Mouse (Mus musculus): ENCODE results near the gene Lrp1.
A peak's percentile ranks its signal among the peaks of the same experiment; 100 is the strongest.

Lrp1 gene

GRCm38 (mm10) chr10:127645791-127646190 is 24.8 kb upstream of the Lrp1 start:
- DNase-seq = no peak

DNA sequence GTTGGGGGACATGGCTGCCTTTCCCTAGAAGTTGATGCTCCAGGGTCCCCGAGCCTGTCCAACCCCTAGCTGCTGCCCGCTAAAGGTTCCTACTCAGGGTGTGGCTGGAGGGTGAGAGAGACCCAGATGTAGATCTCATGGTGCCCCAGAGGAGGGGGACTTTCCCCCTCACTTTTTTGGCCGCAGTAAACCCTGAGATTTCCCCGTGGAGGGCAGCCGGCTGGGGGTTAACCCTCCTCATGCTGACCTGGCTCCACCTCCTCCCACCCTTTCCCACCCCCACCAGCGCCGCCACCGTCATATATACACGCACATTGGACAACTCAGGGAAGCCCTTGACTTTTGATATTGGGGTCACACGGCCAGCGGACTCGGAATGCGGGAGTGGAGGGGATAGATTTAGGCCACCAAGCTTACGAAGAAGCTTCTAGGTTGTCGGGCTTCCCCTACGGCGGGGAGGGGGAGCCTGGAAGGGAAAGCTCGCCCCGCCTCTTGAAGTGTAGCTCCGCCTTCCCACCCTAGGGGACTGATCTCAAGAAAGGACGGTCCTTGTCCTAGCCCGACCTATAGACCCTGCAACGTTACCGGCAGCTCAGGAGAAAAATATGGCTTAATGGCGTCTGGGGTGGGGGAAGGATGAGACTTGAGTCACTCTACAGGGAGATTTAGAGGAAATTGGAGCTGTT is 22.7 kb upstream of the Lrp1 start:
- peak; percentile 84 for DNase-seq

DNA sequence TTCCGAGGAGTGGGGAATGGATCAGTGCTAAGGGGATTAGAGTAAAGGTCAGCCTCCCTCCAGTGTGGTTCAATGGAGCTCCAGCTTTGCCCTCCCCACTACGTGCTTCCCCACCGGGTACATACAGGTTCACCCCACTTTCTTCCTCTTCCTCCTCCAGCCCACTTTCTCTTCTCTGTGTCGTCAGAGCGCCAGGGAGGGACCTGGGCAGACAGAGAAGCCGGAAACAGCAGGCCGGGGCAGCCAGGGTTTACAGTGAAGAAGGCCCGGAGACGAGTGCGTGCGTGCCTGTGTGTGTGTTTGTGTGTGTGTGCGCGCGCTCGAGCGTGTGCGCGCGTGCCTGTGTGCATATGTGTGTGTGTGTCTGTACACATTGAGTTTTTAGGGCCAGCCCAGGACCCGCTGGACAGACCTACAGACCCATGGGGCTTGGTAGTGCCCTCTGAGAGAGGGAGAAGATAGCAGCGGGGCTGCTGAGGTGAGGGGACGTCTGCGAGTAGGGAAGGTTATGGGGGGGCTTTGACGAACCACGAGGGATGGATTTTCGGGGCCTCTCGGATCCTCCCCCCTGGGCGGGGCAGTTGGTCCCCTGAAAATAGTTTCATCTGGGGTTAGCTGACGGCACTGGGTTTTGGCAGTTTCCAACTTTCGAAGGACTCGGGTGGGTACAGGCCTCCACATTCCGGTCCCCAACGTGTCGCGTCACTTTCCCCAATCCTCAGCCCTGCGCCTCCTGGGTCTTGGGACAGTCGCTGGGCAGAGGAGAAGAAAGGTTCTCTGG is 22.0 kb upstream of the Lrp1 start, which contains the start of gene Stat6:
TSS of gene Stat6 (plus strand) at position 215 of the 781 bp plus-strand sequence.
- DNase-seq = peak; percentile 87

GRCm38 (mm10) chr10:127641861-127642771 is 21.2 kb upstream of the Lrp1 start:
- DNase-seq = peak; percentile 91

DNA sequence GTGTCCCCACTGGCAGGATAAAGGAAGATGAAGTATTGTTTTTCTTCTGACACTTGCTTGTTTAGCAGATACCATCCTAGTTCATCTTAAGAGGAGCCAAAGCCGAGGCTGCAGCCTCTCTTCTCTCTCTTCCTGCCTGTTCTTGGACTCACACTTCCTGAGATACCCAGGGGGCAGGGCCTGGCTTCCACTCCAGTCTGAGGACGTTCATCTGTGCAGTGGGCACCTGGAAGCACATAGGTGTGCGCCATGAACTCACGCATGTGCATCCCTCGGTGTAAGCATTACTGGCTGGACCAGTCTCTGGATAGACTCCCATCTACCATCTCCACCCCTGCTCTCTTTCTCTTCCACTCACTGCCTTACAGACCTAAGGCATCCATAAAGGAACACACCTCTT is 19.5 kb upstream of the Lrp1 start:
- DNase-seq = no peak

GRCm38 (mm10) chr10:127632668-127633271 is 11.8 kb upstream of the Lrp1 start:
- DNase-seq = no peak

DNA sequence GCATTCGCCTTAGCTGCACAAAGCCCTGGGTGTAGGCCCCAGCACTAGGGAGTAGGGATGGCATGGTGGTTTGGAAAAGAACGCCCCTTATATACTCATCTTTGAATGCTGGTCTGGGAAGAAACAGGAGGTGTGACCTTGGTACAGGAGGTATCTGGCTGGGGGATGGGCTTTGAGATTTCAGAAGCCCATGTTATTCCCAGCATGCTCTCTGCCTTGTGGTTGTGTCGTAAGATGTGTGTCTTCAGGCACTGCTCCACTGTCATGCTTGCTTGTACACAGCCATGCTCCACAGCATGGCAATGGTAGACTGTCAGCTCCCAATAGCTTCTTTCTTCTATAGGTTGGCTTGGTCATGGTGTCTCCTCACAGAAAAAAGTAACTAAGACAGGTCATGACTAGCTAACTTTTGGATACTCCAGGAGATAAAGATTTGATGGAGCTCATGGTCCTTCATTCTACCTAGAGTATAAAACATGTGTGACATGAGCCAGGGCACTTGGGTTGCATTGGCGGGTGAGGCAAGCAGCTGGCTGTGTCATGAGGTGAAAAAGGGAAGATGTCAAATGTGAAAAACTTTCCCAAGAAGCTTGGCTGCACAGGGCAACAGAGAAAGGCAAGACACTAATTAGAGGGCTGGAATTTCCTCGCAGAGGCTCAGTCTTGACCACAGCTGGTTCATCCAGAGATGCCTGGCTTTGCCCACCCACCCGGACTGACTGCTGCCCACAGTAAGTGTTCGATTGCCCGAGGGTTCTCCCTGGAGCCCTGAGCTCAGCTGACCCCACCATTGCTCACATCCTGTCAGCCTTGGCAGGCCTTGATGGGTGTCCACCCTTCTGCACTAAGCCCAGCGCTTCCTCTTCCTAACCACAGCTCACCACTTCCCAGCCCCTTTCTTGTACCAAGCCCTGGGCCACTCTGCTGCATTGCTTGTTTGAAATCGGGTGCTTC is 10.6 kb upstream of the Lrp1 start:
- no peak for DNase-seq

- peak; percentile 47 for DNase-seq
Measured at GRCm38 (mm10) chr10:127626433-127626832, 5.5 kb upstream of the Lrp1 start.

GRCm38 (mm10) chr10:127623439-127624216 is 2.7 kb upstream of the Lrp1 start:
- DNase-seq = no peak

DNA sequence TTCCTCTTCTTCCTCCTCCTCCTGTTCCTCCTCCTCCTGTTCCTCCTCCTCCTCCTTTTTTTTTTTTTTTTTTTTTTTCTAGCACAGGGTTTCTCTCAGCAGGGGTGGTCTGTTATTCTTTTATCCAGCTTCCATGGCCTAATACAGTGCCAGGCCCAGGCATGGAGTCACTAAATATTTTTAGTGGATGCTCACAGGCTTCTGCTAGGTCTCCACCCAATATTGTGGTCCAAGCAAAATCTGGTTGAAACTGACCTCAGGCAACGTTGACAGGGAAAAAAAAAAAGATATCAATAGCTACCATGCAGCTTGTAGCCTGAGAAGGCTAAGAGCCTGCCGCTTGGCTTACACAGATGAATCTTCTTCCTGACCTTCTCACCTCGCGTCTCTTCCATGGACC is 1.7 kb upstream of the Lrp1 start:
- no peak for DNase-seq

DNA sequence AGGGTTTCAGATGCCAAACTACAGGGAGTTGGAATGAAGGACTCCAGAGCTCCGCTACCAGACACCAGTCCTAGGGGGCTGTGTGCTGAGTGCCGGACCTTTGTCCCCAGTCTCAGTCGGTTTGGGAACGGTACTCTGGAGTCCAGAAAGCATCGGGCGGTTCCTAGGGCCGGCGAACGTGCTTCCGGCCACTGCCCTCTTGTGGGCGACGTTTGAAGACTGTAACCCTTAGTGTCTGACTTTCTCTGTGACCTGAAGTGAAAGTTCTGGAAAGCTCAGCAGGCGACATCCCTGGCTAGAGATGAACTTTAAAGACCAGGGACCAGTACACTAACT is 1.1 kb upstream of the Lrp1 start:
- DNase-seq = no peak

DNA sequence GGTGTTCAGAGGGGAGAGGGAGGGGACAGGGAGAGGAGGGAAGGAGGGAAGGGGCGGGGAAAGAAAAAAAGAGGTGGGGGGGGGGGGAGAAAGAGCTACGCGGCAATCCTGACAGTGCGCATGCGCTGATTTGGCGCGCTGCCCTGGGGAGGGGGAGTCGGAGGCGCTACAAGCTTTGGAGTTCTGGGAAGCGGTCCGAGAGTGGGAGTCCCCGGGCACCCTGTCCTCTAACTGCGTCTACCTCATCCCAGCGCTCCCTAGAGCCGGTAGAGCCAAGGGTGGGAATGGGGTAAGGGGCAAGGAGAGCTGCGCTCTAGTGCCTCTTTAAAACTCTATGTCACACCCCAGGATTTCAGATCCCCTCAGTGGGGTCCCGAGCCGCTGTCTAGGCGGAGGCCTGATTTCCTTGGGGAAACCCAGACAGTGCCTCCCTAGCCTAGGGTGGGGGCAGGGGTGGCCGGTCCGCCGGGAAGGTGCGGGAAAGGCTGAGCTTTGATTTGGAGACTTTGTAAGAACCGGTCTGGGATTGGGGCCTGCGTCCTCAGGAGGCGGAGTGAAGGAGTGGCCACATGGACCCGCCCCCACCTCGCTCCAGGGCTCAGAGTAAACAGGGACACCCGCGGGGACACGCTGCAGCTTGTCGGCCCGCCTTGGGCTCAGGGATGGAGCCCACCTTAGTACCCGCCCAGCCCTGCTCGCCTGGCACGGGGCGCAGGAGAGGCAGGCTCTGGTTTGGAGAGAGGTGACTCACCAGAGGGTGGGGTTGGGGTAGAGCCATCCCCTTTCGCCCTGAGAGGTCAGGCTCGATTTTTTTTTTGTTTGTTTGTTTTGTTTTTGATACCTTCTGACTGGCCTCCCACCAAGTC is 476 bp upstream of the Lrp1 start:
- DNase-seq = peak; percentile 62

DNA sequence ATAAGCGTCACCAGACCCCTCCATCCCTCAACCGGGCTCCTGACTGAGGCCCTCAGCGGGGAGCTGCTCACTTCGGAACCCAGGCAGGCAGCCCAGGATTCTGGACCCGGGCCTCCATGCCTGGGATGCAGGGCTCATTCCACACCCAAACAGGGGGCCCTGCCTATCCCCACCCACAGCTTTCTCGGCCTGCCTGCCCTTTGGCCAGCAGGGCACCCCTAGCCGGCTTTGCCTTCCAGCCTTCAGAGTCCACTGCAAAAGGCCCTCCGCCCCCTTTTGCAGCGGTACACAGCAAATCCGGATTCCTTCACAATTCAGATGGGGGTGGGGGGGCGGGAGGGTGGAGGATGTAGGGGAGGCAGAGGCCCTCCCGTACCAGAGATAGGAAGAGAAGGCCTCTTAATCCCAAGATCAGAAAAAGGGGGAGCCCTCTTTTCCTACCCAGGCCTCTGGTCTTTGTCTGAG is 975 bp downstream of the Lrp1 start:
- no peak for DNase-seq

GRCm38 (mm10) chr10:127619119-127619721 is 1.7 kb downstream of the Lrp1 start:
- no peak for DNase-seq

DNA sequence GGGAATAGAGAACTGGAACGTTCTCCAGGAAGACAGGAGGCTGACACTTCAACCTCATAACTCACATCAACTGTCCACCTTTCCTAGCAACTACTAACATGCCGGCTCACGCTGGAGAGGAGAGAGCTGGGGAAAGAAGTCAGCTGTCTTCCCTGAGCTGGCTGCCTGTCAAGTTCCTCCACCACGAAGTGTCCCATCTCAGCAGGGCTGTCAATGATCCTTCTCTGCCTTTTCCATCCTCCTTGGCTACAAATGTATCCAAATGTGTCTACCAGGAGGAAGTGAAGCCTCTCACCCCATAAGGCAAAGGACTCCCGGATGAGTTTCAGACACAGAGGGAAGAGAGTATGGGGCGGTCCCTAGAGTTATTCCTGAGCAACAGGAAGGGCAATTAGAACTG is 2.8 kb downstream of the Lrp1 start:
- DNase-seq = no peak

DNA sequence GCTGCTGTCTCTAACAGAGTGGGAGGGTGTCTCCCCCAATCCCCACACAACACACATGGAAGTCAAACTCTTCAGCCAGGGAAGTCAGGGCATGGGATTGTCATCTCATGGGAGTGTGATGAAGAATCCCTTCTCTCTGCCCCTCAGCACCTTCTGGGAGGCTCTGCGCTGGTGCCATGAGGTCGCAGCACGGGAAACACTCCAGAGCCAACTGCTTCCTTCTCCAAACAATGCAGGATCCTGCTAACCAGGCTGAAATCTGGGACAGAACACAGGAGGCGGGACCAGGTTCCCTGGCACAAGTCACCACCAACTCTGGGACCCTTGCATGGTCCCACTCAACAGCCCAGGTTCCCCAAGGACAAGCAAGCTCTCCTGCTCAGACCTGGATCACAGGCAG is 3.7 kb downstream of the Lrp1 start:
- DNase-seq = no peak

- DNase-seq = no peak
Measured at GRCm38 (mm10) chr10:127616261-127616679, 4.7 kb downstream of the Lrp1 start.

GRCm38 (mm10) chr10:127615591-127615990 is 5.4 kb downstream of the Lrp1 start:
- no peak for DNase-seq

GRCm38 (mm10) chr10:127615034-127615374 is 5.9 kb downstream of the Lrp1 start:
- DNase-seq = no peak

Measured in thymus, postnatal 25 days (tissue).